Comparison of ENCODE assay signal across 22 mouse cellular contexts in genomic region chr1:136328640-136329039, GRCm38 (mm10). TPM values are rescaled to one million over a fixed set of nuclear protein-coding genes. Genes with fewer than 3 reads are reported as not detected.
DNase-seq lines count a peak whose midpoint lies in the region; ATAC-seq and TF ChIP-seq lines count a peak whose summit lies in the region.
"Had no signal": no experiment of that assay in that cellular context is flagged by ENCODE, and none has a peak within 500 bp of the region (broad histone marks: within the 10 kb centered on the region; RNA-seq: fewer than 3 reads in every experiment).

No protein-coding gene starts in this region.

- peaks cover 7% of the 10 kb centered on the region; the same call in 1 of the 2 replicates for H3K36me3 ChIP-seq in embryonic facial prominence, embryonic 12.5 days
- no peaks in the 10 kb centered on the region for H3K36me3 ChIP-seq in kidney, adult 2 months (ENCODE audit: control insufficient read depth, insufficient read depth, low read length)
- H3K36me3 ChIP-seq: intestine, embryonic 15.5 days had no signal

- no peak overlapping the region for H3K4me2 ChIP-seq in embryonic facial prominence, embryonic 12.5 days (replicated peaks)
- H3K4me2 ChIP-seq: forebrain, embryonic 15.5 days; intestine, embryonic 15.5 days; liver, embryonic 11.5 days; neural tube, embryonic 13.5 days had no signal

- TF ChIP-seq POLR2A in kidney, adult 2 months (IDR thresholded peaks at IDR 0.05; ENCODE audit: low read depth, low read length), result no peak

- DNase-seq in 3T3-L1 (ENCODE audit: low read depth, low spot score) (peak; percentile 94), NIH3T3 (ENCODE audit: low read depth) (peak; percentile 92)
- DNase-seq in forelimb bud, embryonic 11.5 days (ENCODE audit: low read depth, low spot score), result peak; percentile 67
- no peak for DNase-seq in kidney, adult 2 months
- DNase-seq in cerebellum, adult 8-10 months, result no peak
- DNase-seq in gastrocnemius, postnatal 36 days, result no peak
- DNase-seq in adrenal gland, adult 18-20 months (ENCODE audit: low spot score in 2 of 2), result no peak
- DNase-seq: adrenal gland, postnatal 25 days; cerebellum, adult 11 months; kidney, postnatal 25 days; liver, postnatal 0 days; thymus, postnatal 4 days had no signal

- no peaks in the 10 kb centered on the region for H3K9me3 ChIP-seq in embryonic facial prominence, embryonic 12.5 days
- H3K9me3 ChIP-seq: forebrain, embryonic 15.5 days; intestine, embryonic 15.5 days; neural tube, embryonic 13.5 days had no signal

- no peaks in the 10 kb centered on the region for H3K27me3 ChIP-seq in embryonic facial prominence, embryonic 12.5 days
- H3K27me3 ChIP-seq in kidney, adult 2 months (replicated peaks; ENCODE audit: control insufficient read depth, insufficient read depth, low read length), result no peaks in the 10 kb centered on the region
- H3K27me3 ChIP-seq: forebrain, embryonic 15.5 days; intestine, embryonic 15.5 days; neural tube, embryonic 13.5 days had no signal

- no peak overlapping the region for H3K9ac ChIP-seq in embryonic facial prominence, embryonic 12.5 days
- H3K9ac ChIP-seq: forebrain, embryonic 15.5 days; intestine, embryonic 15.5 days; liver, postnatal 0 days; neural tube, embryonic 13.5 days had no signal

- 37% methylated on average over 2 of the region's 2 CpGs for WGBS in embryonic facial prominence, embryonic 12.5 days
- WGBS in kidney, adult 2 months, result 95% methylated on average over 2 of the region's 2 CpGs

- intact Hi-C loops in gastrocnemius, postnatal 36 days (cut with DNase I), result no loop called here

- no peak for TF ChIP-seq CTCF in kidney, adult 2 months (conservative IDR thresholded peaks at IDR 0.05; ENCODE audit: insufficient read depth, insufficient read length, low read depth, low read length)

- no peak overlapping the region for H3K4me3 ChIP-seq in embryonic facial prominence, embryonic 12.5 days
- no peak overlapping the region for H3K4me3 ChIP-seq in kidney, adult 2 months (ENCODE audit: insufficient read depth, low read depth, low read length)
- H3K4me3 ChIP-seq: forebrain, embryonic 15.5 days; intestine, embryonic 15.5 days; left cerebral cortex, adult 2 months; myocyte; neural tube, embryonic 13.5 days had no signal

- ATAC-seq in embryonic facial prominence, embryonic 12.5 days (ENCODE audit: insufficient number of reproducible peaks, insufficient read depth, low FRiP score, low TSS enrichment), result peak; percentile 75; the same call in 1 of the 2 replicates
- ATAC-seq: forebrain, embryonic 15.5 days; liver, postnatal 0 days; lung, postnatal 0 days; midbrain, embryonic 16.5 days had no signal

- H3K27ac ChIP-seq in embryonic facial prominence, embryonic 12.5 days, result no peak overlapping the region
- H3K27ac ChIP-seq in kidney, adult 2 months (ENCODE audit: insufficient read depth, low read depth, low read length), result no peak overlapping the region
- H3K27ac ChIP-seq: forebrain, embryonic 15.5 days; intestine, embryonic 15.5 days; left cerebral cortex, adult 2 months; macrophage; neural tube, embryonic 13.5 days had no signal

- H3K4me1 ChIP-seq in embryonic facial prominence, embryonic 12.5 days, result peaks cover 5% of the 10 kb centered on the region
- peaks cover 4% of the 10 kb centered on the region; the same call in 1 of the 2 replicates for H3K4me1 ChIP-seq in kidney, adult 2 months (ENCODE audit: control insufficient read depth, insufficient read depth, low read length)

RNA-seq across cellular contexts. Expression of gene Camsap2, which starts 17.3 kb away (rescaled TPM):
- 16.5 and 17.1 TPM in 2 replicates for polyA plus RNA-seq in embryonic facial prominence, embryonic 12.5 days (2016; fragmentation: Nextera tagmentation; extraction: Ambion mirVana)
- polyA plus RNA-seq in kidney, adult 2 months (2012; rRNA removed), result 6.9 and 8.6 TPM in 2 replicates
- 10 to 100 TPM in 1 of 2 experiments, 1 to 10 TPM in 1; 9.1 to 10.6 TPM for total RNA-seq in gastrocnemius, postnatal 36 days (2021)
- 10 to 100 TPM; 42.3 to 42.6 TPM for total RNA-seq in adrenal gland, adult 18-20 months (2021)

Comparison
In these comparisons a context has a peak if more than half of its experiments do, and no peak if none do; other contexts are left out.
1. DNase-seq: peak in 3T3-L1 (single experiment), NIH3T3 (single experiment) and forelimb bud, embryonic 11.5 days (single experiment); none in kidney, adult 2 months (single experiment), cerebellum, adult 8-10 months (single experiment), gastrocnemius, postnatal 36 days (0 of 2) and adrenal gland, adult 18-20 months (0 of 2).